Mouse (Mus musculus) 3T3-L1 (cell line): ENCODE results near the gene Sfxn4.
A peak's percentile ranks its signal among the peaks of the same experiment; 100 is the strongest.

Source experiments
- DNase-seq: peaks from one replicate; pipeline ENCODE4 v3.0.0-alpha.2; 2015; ENCODE audit warnings: low read depth, low spot score

Gene Sfxn4

GRCm38 (mm10) chr19:60837747-60838146 is 23.5 kb downstream of the Sfxn4 start:
- peak; percentile 60 for DNase-seq

- DNase-seq, result no peak
Measured at GRCm38 (mm10) chr19:60818677-60819076, 42.6 kb downstream of the Sfxn4 start.

- no peak for DNase-seq
Measured at GRCm38 (mm10) chr19:60813133-60813532, 48.1 kb downstream of the Sfxn4 start.

- DNase-seq, result no peak
Measured at GRCm38 (mm10) chr19:60812036-60812389, 49.3 kb downstream of the Sfxn4 start.

- DNase-seq, result peak; percentile 98
Measured at GRCm38 (mm10) chr19:60811098-60812035, 49.9 kb downstream of the Sfxn4 start, which contains the start of gene Fam45a. Fam45a (plus strand) TSS chr19:60811585.

- DNase-seq, result no peak
Measured at GRCm38 (mm10) chr19:60809927-60810326, 51.4 kb downstream of the Sfxn4 start.

- DNase-seq, result no peak
Measured at GRCm38 (mm10) chr19:60804903-60805302, 56.4 kb downstream of the Sfxn4 start.

GRCm38 (mm10) chr19:60799867-60800569 is 61.3 kb downstream of the Sfxn4 start:
- DNase-seq, result no peak

- DNase-seq, result no peak
Measured at GRCm38 (mm10) chr19:60797415-60797814, 63.9 kb downstream of the Sfxn4 start.

- DNase-seq, result peak; percentile 48
Measured at GRCm38 (mm10) chr19:60795244-60795643, 66.0 kb downstream of the Sfxn4 start.

- no peak for DNase-seq
Measured at GRCm38 (mm10) chr19:60793170-60793707, 68.0 kb downstream of the Sfxn4 start.

GRCm38 (mm10) chr19:60791164-60791563 is 70.1 kb downstream of the Sfxn4 start:
- no peak for DNase-seq

GRCm38 (mm10) chr19:60790551-60791161 is 70.6 kb downstream of the Sfxn4 start, which contains the start of gene Eif3a:
Eif3a (minus strand) TSS chr19:60790658.
- DNase-seq, result peak; percentile 92

- DNase-seq, result peak; percentile 68
Measured at GRCm38 (mm10) chr19:60789919-60790506, 71.3 kb downstream of the Sfxn4 start.

GRCm38 (mm10) chr19:60789452-60789851 is 71.8 kb downstream of the Sfxn4 start:
- DNase-seq, result peak; percentile 26

- DNase-seq, result peak; percentile 47
Measured at GRCm38 (mm10) chr19:60788214-60788960, 72.9 kb downstream of the Sfxn4 start.

- DNase-seq, result no peak
Measured at GRCm38 (mm10) chr19:60787465-60788150, 73.7 kb downstream of the Sfxn4 start.
